Mouse (Mus musculus): ENCODE data around the gene Smok3c. TPM values are rescaled to one million over a fixed set of nuclear protein-coding genes. Genes with fewer than 3 reads are reported as not detected.

The Smok3c gene
- polyA plus RNA-seq, 1 experiment from 2014 or later: not detected

- no peak overlapping the region for H3K9ac ChIP-seq (ENCODE audit: low read length)
- no peaks in the 10 kb centered on the region for H3K9me3 ChIP-seq (replicated peaks; ENCODE audit: control insufficient read depth, low read length)
- no peak overlapping the region for H3K27ac ChIP-seq (ENCODE audit: low read length)
- H3K4me1 ChIP-seq (ENCODE audit: control insufficient read depth, insufficient read depth, low read length): no peaks in the 10 kb centered on the region
- H3K4me2 ChIP-seq (ENCODE audit: low read depth, low read length): no peak overlapping the region
- no peak overlapping the region for H3K4me3 ChIP-seq (replicated peaks; ENCODE audit: low read length)
- WGBS: 56% methylated on average over 2 of the region's 2 CpGs
- no peaks in the 10 kb centered on the region for H3K36me3 ChIP-seq (ENCODE audit: control insufficient read depth, insufficient read depth, low read length)
- no peaks in the 10 kb centered on the region for H3K27me3 ChIP-seq (ENCODE audit: control insufficient read depth, insufficient read depth, low read length)
- ATAC-seq (ENCODE audit: insufficient read depth, low FRiP score): no peak
These were observed 23.2 kb downstream of the Smok3c start for GRCm38 (mm10) chr5:138076148-138076547.

- Histone ChIP-seq H3K36me3 (ENCODE audit: control insufficient read depth, insufficient read depth, low read length) (no peaks in the 10 kb centered on the region), H3K4me2 (ENCODE audit: low read depth, low read length) (no peak overlapping the region), H3K4me3 (replicated peaks; ENCODE audit: low read length) (no peak overlapping the region), H3K9me3 (replicated peaks; ENCODE audit: control insufficient read depth, low read length) (no peaks in the 10 kb centered on the region), H3K27ac (ENCODE audit: low read length) (no peak overlapping the region), H3K27me3 (ENCODE audit: control insufficient read depth, insufficient read depth, low read length) (no peaks in the 10 kb centered on the region), H3K9ac (ENCODE audit: low read length) (no peak overlapping the region), H3K4me1 (ENCODE audit: control insufficient read depth, insufficient read depth, low read length) (peaks cover 3% of the 10 kb centered on the region; the same call in 1 of the 2 replicates)
- 88% methylated on average over 5 of the region's 5 CpGs for WGBS
- no peak for ATAC-seq (ENCODE audit: insufficient read depth, low FRiP score)
These were observed 27.5 kb downstream of the Smok3c start for GRCm38 (mm10) chr5:138080456-138080855.

- Histone ChIP-seq H3K4me2 (ENCODE audit: low read depth, low read length) (no peak overlapping the region), H3K36me3 (ENCODE audit: control insufficient read depth, insufficient read depth, low read length) (no peaks in the 10 kb centered on the region), H3K9ac (ENCODE audit: low read length) (no peak overlapping the region), H3K4me1 (ENCODE audit: control insufficient read depth, insufficient read depth, low read length) (peaks cover 6% of the 10 kb centered on the region), H3K27ac (ENCODE audit: low read length) (no peak overlapping the region), H3K9me3 (replicated peaks; ENCODE audit: control insufficient read depth, low read length) (no peaks in the 10 kb centered on the region), H3K27me3 (ENCODE audit: control insufficient read depth, insufficient read depth, low read length) (no peaks in the 10 kb centered on the region), H3K4me3 (replicated peaks; ENCODE audit: low read length) (no peak overlapping the region)
- 85% methylated on average over 9 of the region's 9 CpGs for WGBS
- ATAC-seq (ENCODE audit: insufficient read depth, low FRiP score): no peak
These were observed 28.5 kb downstream of the Smok3c start for GRCm38 (mm10) chr5:138081446-138081845.

DNA sequence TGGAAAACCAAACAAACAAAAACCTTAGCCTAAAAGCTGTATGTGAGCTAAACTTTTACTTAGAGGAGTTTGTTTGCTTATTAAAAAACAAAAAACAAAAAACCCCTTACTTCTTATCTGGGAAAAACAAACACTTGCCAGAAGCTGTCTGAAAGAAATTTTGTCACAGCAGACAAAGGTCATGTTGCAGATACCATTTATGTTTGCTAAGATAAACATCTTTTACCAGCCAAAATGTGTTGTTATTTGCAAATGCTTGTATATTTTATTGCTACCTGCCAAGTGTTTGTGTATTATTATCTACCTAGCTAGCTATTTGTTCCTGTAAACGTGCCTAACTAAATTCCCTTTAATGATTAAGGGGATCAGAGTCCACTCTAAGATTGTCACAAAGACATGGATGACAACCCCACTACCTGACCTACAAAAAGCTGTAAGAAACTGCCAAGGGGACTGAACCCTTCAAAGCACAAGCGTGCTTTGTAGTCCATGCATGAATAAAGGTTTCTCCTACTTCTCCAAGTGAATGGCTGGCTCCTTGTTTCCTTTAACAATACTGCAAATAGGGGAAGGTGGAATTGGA, 30.4 kb downstream of the Smok3c start:
- H3K4me2 ChIP-seq (ENCODE audit: low read depth, low read length): no peak overlapping the region
- no peak overlapping the region for H3K4me3 ChIP-seq (replicated peaks; ENCODE audit: low read length)
- peaks cover 6% of the 10 kb centered on the region for H3K4me1 ChIP-seq (ENCODE audit: control insufficient read depth, insufficient read depth, low read length)
- 60% methylated on average over 2 of the region's 2 CpGs for WGBS
- no peaks in the 10 kb centered on the region for H3K36me3 ChIP-seq (ENCODE audit: control insufficient read depth, insufficient read depth, low read length)
- no peak for ATAC-seq (ENCODE audit: insufficient read depth, low FRiP score)
- no peaks in the 10 kb centered on the region for H3K9me3 ChIP-seq (replicated peaks; ENCODE audit: control insufficient read depth, low read length)
- H3K9ac ChIP-seq (ENCODE audit: low read length): no peak overlapping the region
- no peak overlapping the region for H3K27ac ChIP-seq (ENCODE audit: low read length)
- H3K27me3 ChIP-seq (ENCODE audit: control insufficient read depth, insufficient read depth, low read length): no peaks in the 10 kb centered on the region

- H3K27ac ChIP-seq (ENCODE audit: low read length): no peak overlapping the region
These were observed 30.9 kb downstream of the Smok3c start for GRCm38 (mm10) chr5:138083936-138084335.

GRCm38 (mm10) chr5:138084507-138084906, 31.5 kb downstream of the Smok3c start:
- no peaks in the 10 kb centered on the region for H3K9me3 ChIP-seq (replicated peaks; ENCODE audit: control insufficient read depth, low read length)
- peak overlapping the region; percentile 57 for H3K4me2 ChIP-seq (ENCODE audit: low read depth, low read length)
- peaks cover 6% of the 10 kb centered on the region for H3K4me1 ChIP-seq (ENCODE audit: control insufficient read depth, insufficient read depth, low read length)
- 47% methylated on average over 2 of the region's 2 CpGs for WGBS
- peak overlapping the region; percentile 99; the same call in 1 of the 2 replicates for H3K9ac ChIP-seq (ENCODE audit: low read length)
- H3K36me3 ChIP-seq (ENCODE audit: control insufficient read depth, insufficient read depth, low read length): no peaks in the 10 kb centered on the region
- ATAC-seq (ENCODE audit: insufficient read depth, low FRiP score): no peak
- H3K27ac ChIP-seq (ENCODE audit: low read length): no peak overlapping the region
- peak overlapping the region; percentile 99 for H3K4me3 ChIP-seq (replicated peaks; ENCODE audit: low read length)
- no peaks in the 10 kb centered on the region for H3K27me3 ChIP-seq (ENCODE audit: control insufficient read depth, insufficient read depth, low read length)

More at GRCm38 (mm10) chr5:138083936-138084335, 30.9 kb downstream of the Smok3c start:
- Histone ChIP-seq H3K9me3 (replicated peaks; ENCODE audit: control insufficient read depth, low read length) (no peaks in the 10 kb centered on the region), H3K9ac (ENCODE audit: low read length) (no peak overlapping the region), H3K4me2 (ENCODE audit: low read depth, low read length) (no peak overlapping the region), H3K36me3 (ENCODE audit: control insufficient read depth, insufficient read depth, low read length) (no peaks in the 10 kb centered on the region), H3K4me1 (ENCODE audit: control insufficient read depth, insufficient read depth, low read length) (peaks cover 6% of the 10 kb centered on the region), H3K27me3 (ENCODE audit: control insufficient read depth, insufficient read depth, low read length) (no peaks in the 10 kb centered on the region), H3K4me3 (replicated peaks; ENCODE audit: low read length) (no peak overlapping the region)
- ATAC-seq (ENCODE audit: insufficient read depth, low FRiP score): no peak
- 91% methylated on average over 2 of the region's 2 CpGs for WGBS

DNA sequence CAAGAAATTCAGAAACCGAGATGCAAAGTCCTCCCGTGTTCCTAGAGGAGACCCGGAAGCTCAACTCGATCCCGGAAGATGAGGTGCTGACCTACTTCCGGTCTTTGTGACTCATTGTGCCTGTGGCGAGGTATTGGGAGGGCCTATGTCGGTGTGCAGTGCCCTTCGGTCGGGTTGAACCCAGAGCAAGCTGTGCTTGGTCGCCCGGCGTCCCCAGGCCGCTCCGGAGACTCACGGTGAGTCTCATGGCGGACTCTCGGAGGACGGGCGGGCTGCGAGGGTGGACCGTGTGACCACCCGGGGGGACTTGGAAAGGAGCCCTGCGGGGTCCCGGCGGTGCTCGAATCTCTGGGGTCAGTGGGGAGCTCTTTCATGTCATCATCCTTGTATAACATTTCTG, 32.0 kb downstream of the Smok3c start, which contains the start of gene Zkscan1:
Zkscan1 (plus strand) TSS at position 89 of the 400 bp plus-strand sequence.
- H3K4me1 ChIP-seq (ENCODE audit: control insufficient read depth, insufficient read depth, low read length): peaks cover 6% of the 10 kb centered on the region
- under 1% methylated on average over 27 of the region's 27 CpGs for WGBS
- no peaks in the 10 kb centered on the region for H3K27me3 ChIP-seq (ENCODE audit: control insufficient read depth, insufficient read depth, low read length)
- ATAC-seq (ENCODE audit: insufficient read depth, low FRiP score): peak; percentile 92; the same call in 1 of the 2 replicates
- H3K27ac ChIP-seq (ENCODE audit: low read length): peak within 1 kb of the TSS; percentile 93
- H3K4me2 ChIP-seq (ENCODE audit: low read depth, low read length): peak within 1 kb of the TSS; percentile 76
- H3K36me3 ChIP-seq (ENCODE audit: control insufficient read depth, insufficient read depth, low read length): no peaks in the 10 kb centered on the region
- no peaks in the 10 kb centered on the region for H3K9me3 ChIP-seq (replicated peaks; ENCODE audit: control insufficient read depth, low read length)
- peak within 1 kb of the TSS; percentile 99 for H3K9ac ChIP-seq (ENCODE audit: low read length)
- H3K4me3 ChIP-seq (replicated peaks; ENCODE audit: low read length): peak within 1 kb of the TSS; percentile 99

DNA sequence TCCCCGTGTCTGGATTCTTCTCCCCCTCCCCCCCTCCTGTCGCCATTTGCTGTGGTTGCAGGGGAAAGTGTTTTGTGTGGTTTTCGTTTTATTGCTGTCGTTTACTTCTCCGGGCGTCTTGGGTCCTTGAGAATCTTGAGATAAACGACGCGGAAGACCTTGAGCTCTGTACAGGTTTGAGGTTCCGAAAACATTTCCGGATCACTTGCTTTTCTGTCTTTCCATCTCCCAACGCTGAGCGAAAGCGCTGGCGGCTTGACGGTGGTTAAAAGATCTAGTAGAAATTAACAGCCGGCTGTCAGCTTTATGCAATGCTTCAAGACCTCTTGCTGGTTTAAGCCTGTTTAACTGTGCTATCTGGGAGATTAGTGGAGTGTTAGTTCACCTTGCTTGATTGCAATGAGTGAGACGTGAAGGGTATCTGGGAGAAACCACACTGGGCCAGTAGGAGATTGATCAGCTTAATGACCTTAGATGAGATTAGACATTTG, 32.5 kb downstream of the Smok3c start:
- Histone ChIP-seq H3K9me3 (replicated peaks; ENCODE audit: control insufficient read depth, low read length) (no peaks in the 10 kb centered on the region), H3K27me3 (ENCODE audit: control insufficient read depth, insufficient read depth, low read length) (no peaks in the 10 kb centered on the region), H3K4me1 (ENCODE audit: control insufficient read depth, insufficient read depth, low read length) (peaks cover 6% of the 10 kb centered on the region), H3K4me2 (ENCODE audit: low read depth, low read length) (peak overlapping the region; percentile 76), H3K9ac (ENCODE audit: low read length) (peak overlapping the region; percentile 99), H3K4me3 (replicated peaks; ENCODE audit: low read length) (peak overlapping the region; percentile 99), H3K36me3 (ENCODE audit: control insufficient read depth, insufficient read depth, low read length) (no peaks in the 10 kb centered on the region), H3K27ac (ENCODE audit: low read length) (peak overlapping the region; percentile 93)
- no peak for ATAC-seq (ENCODE audit: insufficient read depth, low FRiP score)
- under 1% methylated on average over 18 of the region's 18 CpGs for WGBS

GRCm38 (mm10) chr5:138086842-138087241, 33.8 kb downstream of the Smok3c start:
- H3K36me3 ChIP-seq (ENCODE audit: control insufficient read depth, insufficient read depth, low read length): no peaks in the 10 kb centered on the region
- no peaks in the 10 kb centered on the region for H3K9me3 ChIP-seq (replicated peaks; ENCODE audit: control insufficient read depth, low read length)
- 73% methylated on average over 3 of the region's 3 CpGs for WGBS
- no peak overlapping the region for H3K4me3 ChIP-seq (replicated peaks; ENCODE audit: low read length)
- ATAC-seq (ENCODE audit: insufficient read depth, low FRiP score): no peak
- H3K27me3 ChIP-seq (ENCODE audit: control insufficient read depth, insufficient read depth, low read length): no peaks in the 10 kb centered on the region
- peaks cover 6% of the 10 kb centered on the region for H3K4me1 ChIP-seq (ENCODE audit: control insufficient read depth, insufficient read depth, low read length)
- H3K4me2 ChIP-seq (ENCODE audit: low read depth, low read length): peak overlapping the region; percentile 76; the same call in 1 of the 2 replicates
- H3K9ac ChIP-seq (ENCODE audit: low read length): no peak overlapping the region
- no peak overlapping the region for H3K27ac ChIP-seq (ENCODE audit: low read length)
